Mouse (Mus musculus) liver, embryonic 14.5 days (tissue): ENCODE data around the gene Rpp14. TPM values are rescaled to one million over a fixed set of nuclear protein-coding genes. Genes with fewer than 3 reads are reported as not detected.

Experiments used
- ATAC-seq: fragments of 200-750 bp; cut with Nextera tagmentation; 2 replicates; pipeline ENCODE4 v1.8.0; 2017; ENCODE audit warnings: moderate number of reproducible peaks, mild to moderate bottlenecking, moderate library complexity; ENCODE audit not compliant: insufficient read depth
- DNase-seq, 3 experiments: peaks; one replicate each; pipeline ENCODE4 v3.0.0-alpha.2; 2012 to 2013; ENCODE audit warnings: low read depth in 3 of 3, low spot score in 3 of 3
- H3K27ac ChIP-seq: fragments of 300-500 bp; sonication (generic); 2 replicates; pipeline ENCODE4 v1.5.1; 2014; ENCODE audit warnings: moderate library complexity, mild to moderate bottlenecking, control low read depth, inconsistent platforms
- H3K27me3 ChIP-seq: fragments of 300-500 bp; sonication (generic); 2 replicates; pipeline ENCODE4 v1.6.1; 2014; ENCODE audit warnings: mild to moderate bottlenecking, low read length, moderate library complexity; ENCODE audit not compliant: control insufficient read depth, insufficient read depth
- H3K36me3 ChIP-seq: fragments of 300-500 bp; sonication (generic); replicated peaks from 2 replicates; pipeline ENCODE4 v1.6.1; 2014; ENCODE audit warnings: low read depth; ENCODE audit not compliant: control insufficient read depth, insufficient read depth
- H3K4me1 ChIP-seq, 2 experiments: fragments of 200-500 bp in 1 of 2; fragments of 300-500 bp in 1 of 2; sonication (generic) in 1 of 2; replicated peaks; 2 replicates each; pipeline ENCODE4 v1.6.1; 2012 to 2014; ENCODE audit warnings: antibody characterized with exemption in 1 of 2, inconsistent platforms in 1 of 2, low read length in 1 of 2; ENCODE audit not compliant: control insufficient read depth in 2 of 2, insufficient read depth in 2 of 2
- H3K4me2 ChIP-seq: fragments of 300-500 bp; sonication (generic); 2 replicates; pipeline ENCODE4 v1.6.1; 2014; ENCODE audit warnings: low read depth, mild to moderate bottlenecking, control low read depth, moderate library complexity
- H3K4me3 ChIP-seq, 2 experiments: fragments of 200-500 bp in 1 of 2; fragments of 300-500 bp in 1 of 2; sonication (generic) in 1 of 2; 2 replicates each; pipeline ENCODE4 v1.5.1; 2012 to 2014; ENCODE audit warnings: low read depth in 2 of 2, low read length in 2 of 2, mild to moderate bottlenecking in 2 of 2, control low read depth in 1 of 2, inconsistent platforms in 1 of 2, moderate library complexity in 1 of 2; ENCODE audit not compliant: insufficient read depth in 1 of 2
- H3K9ac ChIP-seq: fragments of 300-500 bp; sonication (generic); replicated peaks from 2 replicates; pipeline ENCODE4 v1.6.1; 2014; ENCODE audit warnings: mild to moderate bottlenecking, control low read depth, moderate library complexity
- H3K9me3 ChIP-seq: fragments of 300-500 bp; sonication (generic); 2 replicates; pipeline ENCODE4 v1.6.1; 2016; ENCODE audit warnings: low read length, mixed read lengths; ENCODE audit not compliant: control insufficient read depth
- CTCF ChIP-seq: IDR thresholded peaks from 2 replicates; pipeline ENCODE4 v1.5.1; 2016; ENCODE audit warnings: antibody characterized with exemption, low read depth, control low read depth
- EP300 ChIP-seq: IDR thresholded peaks from 2 replicates; pipeline ENCODE4 v1.6.1; 2016; ENCODE audit warnings: antibody characterized with exemption, low read depth
- WGBS: fragments of 180-500 bp; shearing (Covaris S2); extraction: QIAGEN DNeasy Blood & Tissue Kit; methylation state at CpG from one replicate; pipeline ENCODE4 v1.1.7; 2014; ENCODE audit not compliant: insufficient replicate concordance; 5-methylcytosine and 5-hydroxymethylcytosine counted together
- polyA plus RNA-seq, 2 experiments: library from polyadenylated mRNA; depleted of rRNA in 1 of 2; stranded (reverse) in 1 of 2; unstranded in 1 of 2; fragments of >200 nt; fragmentation: Nextera tagmentation in 1 of 2; extraction: Ambion mirVana in 1 of 2; gene quantifications; 2 replicates each; pipeline versions ENCODE4 v1.2.1 to v1.2.3; 2012 to 2014

Rpp14 gene
- polyA plus RNA-seq, 2 experiments: 10.7 to 27.1 TPM

GRCm38 (mm10) chr14:8042120-8042519 is 38.0 kb upstream of the Rpp14 start:
- H3K27ac ChIP-seq: no peak overlapping the region
- no peak for DNase-seq
- H3K4me3 ChIP-seq: no peak overlapping the region
- no peak for TF ChIP-seq EP300
- H3K4me1 ChIP-seq: no peaks in the 10 kb centered on the region
- ATAC-seq: no peak
- H3K36me3 ChIP-seq: no peaks in the 10 kb centered on the region
- no peak overlapping the region for H3K9ac ChIP-seq
- no peaks in the 10 kb centered on the region for H3K27me3 ChIP-seq
- H3K4me2 ChIP-seq: no peak overlapping the region
- H3K9me3 ChIP-seq: no peaks in the 10 kb centered on the region
- WGBS: 64% methylated on average over 2 of the region's 2 CpGs

GRCm38 (mm10) chr14:8042577-8042976 is 37.6 kb upstream of the Rpp14 start:
- 80% methylated on average over 9 of the region's 9 CpGs for WGBS
- H3K9me3 ChIP-seq: no peaks in the 10 kb centered on the region
- ATAC-seq (no peak), DNase-seq (no peak)
- no peaks in the 10 kb centered on the region for H3K36me3 ChIP-seq
- no peak overlapping the region for H3K27ac ChIP-seq
- H3K4me1 ChIP-seq: no peaks in the 10 kb centered on the region
- no peaks in the 10 kb centered on the region for H3K27me3 ChIP-seq
- no peak overlapping the region for H3K4me2 ChIP-seq
- TF ChIP-seq CTCF (no peak), EP300 (no peak)
- H3K4me3 ChIP-seq: no peak overlapping the region
- no peak overlapping the region for H3K9ac ChIP-seq

GRCm38 (mm10) chr14:8044330-8044729 is 35.8 kb upstream of the Rpp14 start:
- H3K4me3 ChIP-seq: no peak overlapping the region
- no peak overlapping the region for H3K27ac ChIP-seq
- H3K27me3 ChIP-seq: no peaks in the 10 kb centered on the region
- ATAC-seq: no peak
- H3K4me1 ChIP-seq: no peaks in the 10 kb centered on the region
- WGBS: 50% methylated on average over 8 of the region's 8 CpGs
- H3K4me2 ChIP-seq: no peak overlapping the region
- peak; percentile 14 to 36 (median 19) for DNase-seq
- no peaks in the 10 kb centered on the region for H3K9me3 ChIP-seq
- no peak for TF ChIP-seq EP300
- peak; percentile 42; the same call in 1 of the 2 replicates for TF ChIP-seq CTCF
- H3K9ac ChIP-seq: no peak overlapping the region
- no peaks in the 10 kb centered on the region for H3K36me3 ChIP-seq

DNA sequence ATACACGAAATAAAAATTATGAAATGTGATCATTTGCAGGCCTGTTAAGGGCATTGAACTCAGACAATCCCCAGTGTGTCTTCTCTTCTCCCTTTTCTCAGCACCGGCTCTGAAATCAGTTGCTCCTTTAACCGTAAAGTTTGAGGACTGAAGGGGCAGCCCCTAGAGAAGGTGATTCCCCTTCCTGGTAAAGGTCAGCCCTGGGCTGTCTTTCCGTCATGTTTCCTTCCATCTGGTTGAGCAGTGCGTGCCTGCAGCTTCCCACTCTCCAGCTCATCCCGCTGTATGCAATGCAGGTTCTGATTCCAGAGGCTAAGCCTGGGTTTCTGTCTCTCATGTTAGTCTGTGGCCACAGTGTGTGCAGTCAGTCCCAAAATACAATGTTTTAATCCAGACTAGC is 35.4 kb upstream of the Rpp14 start:
- Histone ChIP-seq H3K27ac (no peak overlapping the region), H3K9me3 (no peaks in the 10 kb centered on the region), H3K4me1 (no peaks in the 10 kb centered on the region), H3K9ac (no peak overlapping the region), H3K4me3 (no peak overlapping the region), H3K4me2 (no peak overlapping the region), H3K36me3 (no peaks in the 10 kb centered on the region), H3K27me3 (no peaks in the 10 kb centered on the region)
- ATAC-seq: no peak
- DNase-seq: no peak
- WGBS: 71% methylated on average over 6 of the region's 6 CpGs
- TF ChIP-seq EP300 (no peak), CTCF (no peak)

DNA sequence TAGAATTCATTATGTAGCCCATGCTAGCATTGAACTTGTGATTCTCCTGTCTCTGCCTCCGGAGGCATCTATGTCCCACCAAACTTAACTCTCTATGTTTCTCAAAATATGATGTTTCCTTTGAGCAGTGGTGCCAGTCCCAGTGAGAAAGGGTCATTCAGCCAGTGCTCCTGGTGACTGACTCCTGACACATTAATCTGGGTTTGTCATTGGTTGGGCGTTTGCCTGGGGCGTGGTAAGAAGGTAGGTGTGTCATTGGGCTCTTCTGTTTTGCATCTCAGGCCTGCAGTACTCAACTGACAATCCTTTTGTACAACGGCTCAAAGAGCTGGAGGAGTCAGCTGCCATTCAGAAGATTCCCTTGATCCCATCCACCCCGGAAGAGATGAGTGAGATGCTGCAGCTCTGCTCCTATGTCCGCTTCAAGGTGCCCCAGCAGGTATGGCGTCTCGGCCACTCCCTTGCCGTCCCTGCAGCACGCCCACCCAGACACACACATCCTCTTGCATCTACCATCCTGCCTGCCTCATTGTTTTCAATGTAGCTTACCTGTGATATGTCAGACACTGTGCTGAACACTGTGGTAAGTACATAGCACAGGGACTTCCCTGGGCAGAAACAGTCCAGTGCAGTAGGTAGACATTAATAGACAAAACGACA is 34.9 kb upstream of the Rpp14 start:
- no peak overlapping the region for H3K27ac ChIP-seq
- TF ChIP-seq CTCF: no peak
- TF ChIP-seq EP300: no peak
- no peak overlapping the region for H3K4me3 ChIP-seq
- ATAC-seq: no peak
- no peak overlapping the region for H3K9ac ChIP-seq
- no peak for DNase-seq
- no peaks in the 10 kb centered on the region for H3K27me3 ChIP-seq
- no peaks in the 10 kb centered on the region for H3K36me3 ChIP-seq
- H3K9me3 ChIP-seq: no peaks in the 10 kb centered on the region
- no peak overlapping the region for H3K4me2 ChIP-seq
- H3K4me1 ChIP-seq: no peaks in the 10 kb centered on the region
- 70% methylated on average over 11 of the region's 11 CpGs for WGBS
